Mouse (Mus musculus) embryo, embryonic 9.5 days (tissue): Measurements from ENCODE around the gene Slc19a1.

Experiments
- DNase-seq: peaks from one replicate; pipeline ENCODE4 v3.0.0-alpha.2; 2017; ENCODE audit errors: extremely low spot score

Slc19a1 gene

GRCm38 (mm10) chr10:77097006-77097889 is 65.2 kb downstream of the Slc19a1 start:
- DNase-seq = no peak

GRCm38 (mm10) chr10:77097890-77098200 is 65.8 kb downstream of the Slc19a1 start:
- DNase-seq = no peak

GRCm38 (mm10) chr10:77098619-77099018 is 66.6 kb downstream of the Slc19a1 start:
- DNase-seq = no peak

- DNase-seq = no peak
These were observed 67.7 kb downstream of the Slc19a1 start for GRCm38 (mm10) chr10:77099777-77100176.

GRCm38 (mm10) chr10:77103689-77104088 is 71.6 kb downstream of the Slc19a1 start:
- no peak for DNase-seq

GRCm38 (mm10) chr10:77104327-77104726 is 72.3 kb downstream of the Slc19a1 start:
- DNase-seq = no peak

- DNase-seq = no peak
These were observed 76.1 kb downstream of the Slc19a1 start for GRCm38 (mm10) chr10:77108106-77108505.

GRCm38 (mm10) chr10:77110010-77110409 is 78.0 kb downstream of the Slc19a1 start:
- DNase-seq = no peak
